Mouse (Mus musculus) activated CD4-positive, CD25-positive, alpha-beta regulatory T cell, adult 4 months (primary cell): ENCODE results near the gene Cdc26. TPM values are rescaled to one million over a fixed set of nuclear protein-coding genes. Genes with fewer than 3 reads are reported as not detected.

Experiments
- ATAC-seq: one replicate; pipeline ENCODE4 v1.8.0; 2017
- polyA plus RNA-seq, 2 experiments: library from polyadenylated mRNA; unstranded; fragments of 100-300 nt; shearing (Covaris generic); gene quantifications; one replicate each; pipeline ENCODE4 v1.2.1; 2017

Gene Cdc26
- 10 to 100 TPM; 66.2 to 78.3 TPM for polyA plus RNA-seq

- ATAC-seq, result peak; percentile 97
Measured at GRCm38 (mm10) chr4:62408601-62409282, at the start of gene Cdc26, which contains the start of gene Prpf4. TSS of gene Cdc26 (minus strand) at chr4:62408642. TSS of gene Prpf4 (plus strand) at chr4:62408797.

- ATAC-seq, result peak; percentile 46
Measured at GRCm38 (mm10) chr4:62454995-62455394, 46.6 kb upstream of the Cdc26 start.

- ATAC-seq, result no peak
Measured at GRCm38 (mm10) chr4:62440986-62441385, 32.5 kb upstream of the Cdc26 start.

GRCm38 (mm10) chr4:62440544-62440943 is 32.1 kb upstream of the Cdc26 start:
- no peak for ATAC-seq

- no peak for ATAC-seq
Measured at GRCm38 (mm10) chr4:62439793-62440192, 31.4 kb upstream of the Cdc26 start.

GRCm38 (mm10) chr4:62437871-62438270 is 29.4 kb upstream of the Cdc26 start:
- no peak for ATAC-seq

- no peak for ATAC-seq
Measured at GRCm38 (mm10) chr4:62437256-62437778, 28.9 kb upstream of the Cdc26 start.

GRCm38 (mm10) chr4:62435081-62435480 is 26.6 kb upstream of the Cdc26 start, which contains the start of gene Rnf183:
TSS of gene Rnf183 (minus strand) at chr4:62435252.
- no peak for ATAC-seq

GRCm38 (mm10) chr4:62433939-62434870 is 25.8 kb upstream of the Cdc26 start:
- no peak for ATAC-seq

- no peak for ATAC-seq
Measured at GRCm38 (mm10) chr4:62431522-62431921, 23.1 kb upstream of the Cdc26 start.

- no peak for ATAC-seq
Measured at GRCm38 (mm10) chr4:62430678-62431077, 22.2 kb upstream of the Cdc26 start.

GRCm38 (mm10) chr4:62429616-62430015 is 21.2 kb upstream of the Cdc26 start:
- no peak for ATAC-seq

- ATAC-seq, result no peak
Measured at GRCm38 (mm10) chr4:62427978-62428758, 19.7 kb upstream of the Cdc26 start.

- ATAC-seq, result no peak
Measured at GRCm38 (mm10) chr4:62425891-62426290, 17.4 kb upstream of the Cdc26 start.

GRCm38 (mm10) chr4:62419091-62419490 is 10.6 kb upstream of the Cdc26 start:
- no peak for ATAC-seq

- ATAC-seq, result no peak
Measured at GRCm38 (mm10) chr4:62418448-62418847, 10.0 kb upstream of the Cdc26 start.

GRCm38 (mm10) chr4:62411606-62412005 is 3.2 kb upstream of the Cdc26 start:
- no peak for ATAC-seq

- no peak for ATAC-seq
Measured at GRCm38 (mm10) chr4:62410325-62410724, 1.9 kb upstream of the Cdc26 start.

- no peak for ATAC-seq
Measured at GRCm38 (mm10) chr4:62409615-62410014, 1.2 kb upstream of the Cdc26 start.

GRCm38 (mm10) chr4:62407730-62408582 is 486 bp downstream of the Cdc26 start:
- ATAC-seq, result peak; percentile 21

GRCm38 (mm10) chr4:62406133-62406532 is 2.3 kb downstream of the Cdc26 start:
- ATAC-seq, result no peak
